ENCODE assay signal across 17 mouse cellular contexts in genomic region chr8:70460606-70461005, GRCm38 (mm10). TPM values are rescaled to one million over a fixed set of nuclear protein-coding genes. Genes with fewer than 3 reads are reported as not detected.
DNase-seq lines count a peak whose midpoint lies in the region; TF ChIP-seq lines count a peak whose summit lies in the region.
"Had no signal": no experiment of that assay in that cellular context is flagged by ENCODE, and none has a peak within 500 bp of the region (broad histone marks: within the 10 kb centered on the region; RNA-seq: fewer than 3 reads in every experiment).

No protein-coding gene starts in this region.

- no peak overlapping the region for H3K4me3 ChIP-seq in gastrocnemius, adult 2 months
- H3K4me3 ChIP-seq: erythroblast, embryonic 14.5 days; limb, embryonic 10.5 days; liver, embryonic 13.5 days had no signal

- H3K27ac ChIP-seq in gastrocnemius, adult 2 months = peak overlapping the region; percentile 29
- H3K27ac ChIP-seq: limb, embryonic 10.5 days; liver, embryonic 13.5 days had no signal

- no peak for DNase-seq in gastrocnemius, adult 2 months
- no peak for DNase-seq in gastrocnemius, postnatal 10 days
- peak; percentile 67 for DNase-seq in layer of hippocampus, adult 9-11 months
- DNase-seq in layer of hippocampus, postnatal 10 days (ENCODE audit: low spot score in 2 of 2) = no peak
- DNase-seq in NIH3T3 (ENCODE audit: low read depth) = peak; percentile 38
- DNase-seq in cerebellum, postnatal 25 days = peak; percentile 77 to 78
- DNase-seq in thymus, postnatal 14 days = no peak
- DNase-seq in right cerebral cortex, postnatal 36 days (ENCODE audit: low spot score in 2 of 2) = no peak
- DNase-seq: forebrain, postnatal 0 days; gastrocnemius, postnatal 36 days; liver, embryonic 13.5 days; lung, postnatal 36 days; midbrain, embryonic 14.5 days; thymus, postnatal 36 days had no signal

- intact Hi-C loops in gastrocnemius, adult 2 months (cut with DNase I) = no loop called here

- TF ChIP-seq CTCF in gastrocnemius, adult 2 months (IDR thresholded peaks at IDR 0.05) = no peak

RNA-seq across cellular contexts. Expression of gene Klhl26, which starts 16.2 kb away (rescaled TPM):
- 1 to 10 TPM; 6.7 to 8.5 TPM for total RNA-seq in gastrocnemius, adult 2 months (2021)
- 1 to 10 TPM; 6.3 to 7.4 TPM for total RNA-seq in gastrocnemius, postnatal 10 days (2021)
- 10 to 100 TPM; 35.6 to 38.4 TPM for total RNA-seq in layer of hippocampus, postnatal 10 days (2021)

RNA-seq across cellular contexts. Expression of gene Crtc1, which starts 21.2 kb away (rescaled TPM):
- 1 to 10 TPM; 8.9 to 9.5 TPM for total RNA-seq in gastrocnemius, adult 2 months (2021)
- total RNA-seq in gastrocnemius, postnatal 10 days (2021) = 10 to 100 TPM in 1 of 2 experiments, 1 to 10 TPM in 1; 8.9 to 12.0 TPM
- 100 to 1,000 TPM; 103 to 114 TPM for total RNA-seq in layer of hippocampus, postnatal 10 days (2021)

RNA-seq across cellular contexts. Expression of gene Tmem59l, which starts 26.6 kb away (rescaled TPM):
- not detected for total RNA-seq in gastrocnemius, adult 2 months (2021)
- total RNA-seq in gastrocnemius, postnatal 10 days (2021) = under 1 TPM; 0.18 to 0.26 TPM
- total RNA-seq in layer of hippocampus, postnatal 10 days (2021) = 100 to 1,000 TPM; 174 to 175 TPM
- total RNA-seq: gastrocnemius, postnatal 36 days had no signal

RNA-seq across cellular contexts. Expression of gene Crlf1, which starts 32.4 kb away (rescaled TPM):
- 1 to 10 TPM; 2.5 to 3.2 TPM for total RNA-seq in gastrocnemius, adult 2 months (2021)
- total RNA-seq in gastrocnemius, postnatal 10 days (2021) = 1 to 10 TPM; 2.8 to 3.4 TPM
- total RNA-seq in layer of hippocampus, postnatal 10 days (2021) = 10 to 100 TPM; 21.3 to 22.0 TPM
- total RNA-seq: hematopoietic stem cell, adult 5-6 weeks had no signal

RNA-seq across cellular contexts. Expression of gene Rex1bd, which starts 45.9 kb away (rescaled TPM):
- total RNA-seq in gastrocnemius, adult 2 months (2021) = 100 to 1,000 TPM; 146 to 148 TPM
- 100 to 1,000 TPM; 120 to 129 TPM for total RNA-seq in gastrocnemius, postnatal 10 days (2021)
- total RNA-seq in layer of hippocampus, postnatal 10 days (2021) = 100 to 1,000 TPM in 1 of 2 experiments, 10 to 100 TPM in 1; 97.8 to 106 TPM

Comparison
In these comparisons a context has a peak if more than half of its experiments do, and no peak if none do; other contexts are left out.
1. DNase-seq: peak in layer of hippocampus, adult 9-11 months (single experiment), NIH3T3 (single experiment) and cerebellum, postnatal 25 days (2 of 2); none in gastrocnemius, adult 2 months (single experiment), gastrocnemius, postnatal 10 days (single experiment), layer of hippocampus, postnatal 10 days (0 of 2), thymus, postnatal 14 days (single experiment) and right cerebral cortex, postnatal 36 days (0 of 2).
2. RNA of gene Crtc1, which starts 21.2 kb away (total RNA-seq): 103 to 114 TPM in layer of hippocampus, postnatal 10 days; 8.9 to 12.0 TPM in gastrocnemius, postnatal 10 days and 8.9 to 9.5 TPM in gastrocnemius, adult 2 months; every median in the first group is over 4 times any median in the second.
3. RNA of gene Tmem59l, which starts 26.6 kb away (total RNA-seq): 174 to 175 TPM in layer of hippocampus, postnatal 10 days; 0.18 to 0.26 TPM in gastrocnemius, postnatal 10 days and not detected in gastrocnemius, adult 2 months; every median in the first group is over 100 times any median in the second.